Mouse (Mus musculus) liver, postnatal 0 days (tissue): ENCODE measurements around the gene Igfbp2. TPM values are rescaled to one million over a fixed set of nuclear protein-coding genes. Genes with fewer than 3 reads are reported as not detected.

Experiments used
- ATAC-seq: fragments of 200-750 bp; cut with Nextera tagmentation; 2 replicates; pipeline ENCODE4 v1.8.0; 2017; ENCODE audit warnings: mild to moderate bottlenecking, moderate library complexity
- DNase-seq: peaks from one replicate; pipeline ENCODE4 v3.0.0-alpha.2; 2016
- H3K27ac ChIP-seq: fragments of 300-500 bp; sonication (generic); 2 replicates; pipeline ENCODE4 v1.5.1; 2014; ENCODE audit warnings: antibody characterized with exemption, moderate library complexity, mild to moderate bottlenecking, low read depth
- H3K27me3 ChIP-seq: fragments of 300-500 bp; sonication (generic); 2 replicates; pipeline ENCODE4 v1.6.1; 2014; ENCODE audit warnings: low read length, control low read depth, mixed read lengths; ENCODE audit not compliant: insufficient read depth
- H3K36me3 ChIP-seq: fragments of 300-500 bp; sonication (generic); replicated peaks from 2 replicates; pipeline ENCODE4 v1.6.1; 2014; ENCODE audit warnings: mild to moderate bottlenecking, control low read depth, low read length, moderate library complexity, mixed read lengths; ENCODE audit not compliant: insufficient read depth
- H3K4me1 ChIP-seq: fragments of 300-500 bp; sonication (generic); 2 replicates; pipeline ENCODE4 v1.6.1; 2014; ENCODE audit warnings: antibody characterized with exemption, mild to moderate bottlenecking, control low read depth; ENCODE audit not compliant: insufficient read depth
- H3K4me2 ChIP-seq: fragments of 300-500 bp; sonication (generic); 2 replicates; pipeline ENCODE4 v1.6.1; 2014; ENCODE audit warnings: low read depth, mild to moderate bottlenecking, low read length, moderate library complexity, mixed read lengths
- H3K4me3 ChIP-seq: fragments of 300-500 bp; sonication (generic); 2 replicates; pipeline ENCODE4 v1.5.1; 2014; ENCODE audit warnings: low read depth, low read length
- H3K9ac ChIP-seq: fragments of 300-500 bp; sonication (generic); replicated peaks from 2 replicates; pipeline ENCODE4 v1.6.1; 2014; ENCODE audit warnings: mild to moderate bottlenecking, moderate library complexity
- H3K9me3 ChIP-seq: fragments of 300-500 bp; sonication (generic); 2 replicates; pipeline ENCODE4 v1.6.1; 2016; ENCODE audit warnings: mild to moderate bottlenecking, control low read depth, low read length, mixed read lengths
- CTCF ChIP-seq: sonication (generic); IDR thresholded peaks from 2 replicates; pipeline ENCODE4 v1.5.1; 2016; ENCODE audit warnings: antibody characterized with exemption, low read depth
- EP300 ChIP-seq: IDR thresholded peaks from 2 replicates; pipeline ENCODE4 v1.6.1; 2016; ENCODE audit warnings: antibody characterized with exemption, low read depth, mild to moderate bottlenecking
- WGBS: fragments of 180-500 bp; shearing (Covaris S2); extraction: QIAGEN DNeasy Blood & Tissue Kit; methylation state at CpG from one replicate; pipeline ENCODE4 v1.1.7; 2014; ENCODE audit not compliant: insufficient replicate concordance; 5-methylcytosine and 5-hydroxymethylcytosine counted together
- polyA plus RNA-seq: library from polyadenylated mRNA; unstranded; fragments of >200 nt; fragmentation: Nextera tagmentation; extraction: Ambion mirVana; gene quantifications from 2 replicates; pipeline ENCODE4 v1.2.1, GENCODE M21; 2015

The Igfbp2 gene
- polyA plus RNA-seq, 1 experiment from 2014 or later = 3,364 TPM

- H3K9me3 ChIP-seq = no peaks in the 10 kb centered on the region
- ATAC-seq (no peak), DNase-seq (no peak)
- no peaks in the 10 kb centered on the region for H3K36me3 ChIP-seq
- peaks cover 10% of the 10 kb centered on the region; the same call in 1 of the 2 replicates for H3K4me1 ChIP-seq
- H3K27me3 ChIP-seq = peaks cover 17% of the 10 kb centered on the region
- TF ChIP-seq CTCF (no peak), EP300 (no peak)
- H3K4me2 ChIP-seq = no peak overlapping the region
- no peak overlapping the region for H3K9ac ChIP-seq
- H3K27ac ChIP-seq = no peak overlapping the region
- H3K4me3 ChIP-seq = no peak overlapping the region
- 66% methylated on average over 5 of the region's 5 CpGs for WGBS
These were observed 42.1 kb downstream of the Igfbp2 start for GRCm38 (mm10) chr1:72866417-72866816.

GRCm38 (mm10) chr1:72867346-72867745, 43.0 kb downstream of the Igfbp2 start:
- no peak for TF ChIP-seq CTCF
- no peak for TF ChIP-seq EP300
- H3K9ac ChIP-seq = no peak overlapping the region

DNA sequence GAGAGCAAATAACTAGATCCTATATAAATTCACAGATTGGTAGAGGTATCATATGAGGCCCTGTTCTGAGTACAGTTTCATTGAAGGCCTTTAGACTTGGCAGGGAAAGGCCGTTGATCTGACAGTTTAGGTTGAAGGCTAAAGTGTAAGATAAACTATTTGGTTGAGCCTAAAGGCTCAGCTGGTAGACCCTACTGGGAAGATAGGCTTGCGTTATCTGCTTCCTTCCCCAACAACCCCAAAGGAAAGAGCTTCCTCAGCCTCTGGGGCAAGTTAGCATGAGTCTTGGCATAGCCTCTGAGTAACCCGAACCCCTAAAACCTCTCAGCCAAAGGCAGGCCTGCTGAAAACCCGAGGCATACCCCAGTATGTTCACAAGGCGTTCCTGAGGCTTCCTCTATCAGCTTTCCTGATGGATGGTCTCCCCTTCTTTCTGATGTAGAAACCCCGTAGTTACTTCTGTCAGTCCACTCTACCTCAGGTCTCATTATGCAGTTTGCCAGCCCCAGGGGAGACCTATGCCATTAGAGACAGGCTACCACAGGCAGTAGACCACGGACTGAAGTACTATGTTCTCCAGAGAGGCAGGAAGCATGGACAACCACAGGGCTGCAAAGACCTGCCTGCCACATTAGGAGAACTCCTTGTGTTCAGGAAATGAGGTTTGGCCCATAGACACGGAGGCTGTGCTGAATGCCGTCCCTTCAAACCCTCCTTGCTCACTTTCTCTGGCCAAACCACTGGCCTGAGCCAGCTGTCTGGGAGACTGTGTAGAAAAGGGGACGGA, 44.3 kb downstream of the Igfbp2 start:
- Histone ChIP-seq H3K36me3 (no peaks in the 10 kb centered on the region), H3K4me1 (peaks cover 17% of the 10 kb centered on the region), H3K27ac (no peak overlapping the region), H3K9me3 (no peaks in the 10 kb centered on the region), H3K27me3 (peaks cover 38% of the 10 kb centered on the region), H3K4me3 (no peak overlapping the region), H3K9ac (no peak overlapping the region), H3K4me2 (no peak overlapping the region)
- 41% methylated on average over 10 of the region's 10 CpGs for WGBS
- TF ChIP-seq EP300 = no peak
- DNase-seq = no peak
- no peak for ATAC-seq

More at GRCm38 (mm10) chr1:72867346-72867745, 43.0 kb downstream of the Igfbp2 start:
- Histone ChIP-seq H3K4me1 (peaks cover 15% of the 10 kb centered on the region), H3K27ac (no peak overlapping the region), H3K4me2 (no peak overlapping the region), H3K4me3 (no peak overlapping the region), H3K36me3 (no peaks in the 10 kb centered on the region), H3K9me3 (no peaks in the 10 kb centered on the region), H3K27me3 (peaks cover 25% of the 10 kb centered on the region)
- ATAC-seq (no peak), DNase-seq (no peak)
- 54% methylated on average over 1 of the region's 1 CpGs for WGBS

DNA sequence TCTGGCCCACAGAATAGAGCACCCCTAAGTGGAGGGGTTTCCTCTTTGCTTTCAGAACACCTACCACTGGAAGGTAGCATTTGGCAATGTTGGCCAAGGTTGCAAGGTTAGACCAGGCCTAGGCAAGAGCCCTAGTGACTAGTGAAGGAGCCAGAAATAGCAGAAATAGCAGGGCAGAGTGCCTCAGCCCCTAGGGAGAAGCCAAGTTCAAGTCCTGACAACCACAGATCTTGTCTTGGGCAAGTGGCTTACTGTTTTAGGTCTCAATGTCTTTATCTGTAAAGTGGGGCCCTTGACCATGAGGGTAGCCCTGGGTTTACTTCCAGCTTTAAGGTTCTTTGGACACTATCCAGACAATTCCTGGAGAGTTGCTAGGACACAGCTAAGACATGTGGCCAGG, 45.0 kb downstream of the Igfbp2 start:
- H3K4me2 ChIP-seq = no peak overlapping the region
- TF ChIP-seq CTCF = no peak
- no peak for TF ChIP-seq EP300
- peaks cover 44% of the 10 kb centered on the region for H3K27me3 ChIP-seq
- H3K36me3 ChIP-seq = no peaks in the 10 kb centered on the region
- H3K4me3 ChIP-seq = no peak overlapping the region
- ATAC-seq (no peak), DNase-seq (no peak)
- H3K4me1 ChIP-seq = peaks cover 19% of the 10 kb centered on the region
- no peaks in the 10 kb centered on the region for H3K9me3 ChIP-seq
- H3K27ac ChIP-seq = no peak overlapping the region
- no peak overlapping the region for H3K9ac ChIP-seq

GRCm38 (mm10) chr1:72869681-72870614, 45.6 kb downstream of the Igfbp2 start:
- no peaks in the 10 kb centered on the region for H3K36me3 ChIP-seq
- no peak overlapping the region for H3K9ac ChIP-seq
- peak overlapping the region; percentile 64 for H3K4me2 ChIP-seq
- peaks cover 21% of the 10 kb centered on the region for H3K4me1 ChIP-seq
- no peak for TF ChIP-seq CTCF
- TF ChIP-seq EP300 = no peak
- no peak overlapping the region for H3K27ac ChIP-seq
- no peaks in the 10 kb centered on the region for H3K9me3 ChIP-seq
- peak; percentile 51 for ATAC-seq
- 8% methylated on average over 22 of the region's 22 CpGs for WGBS
- peaks cover 51% of the 10 kb centered on the region for H3K27me3 ChIP-seq
- peak; percentile 71 for DNase-seq
- peak overlapping the region; percentile 34 for H3K4me3 ChIP-seq

- Histone ChIP-seq H3K9ac (no peak overlapping the region), H3K9me3 (no peaks in the 10 kb centered on the region), H3K4me2 (peak overlapping the region; percentile 64), H3K36me3 (no peaks in the 10 kb centered on the region), H3K27me3 (peaks cover 59% of the 10 kb centered on the region), H3K4me1 (peaks cover 21% of the 10 kb centered on the region), H3K27ac (no peak overlapping the region), H3K4me3 (peak overlapping the region; percentile 34)
- ATAC-seq (peak; percentile 64), DNase-seq (peak; percentile 66)
- TF ChIP-seq CTCF = no peak
- no peak for TF ChIP-seq EP300
- under 1% methylated on average over 20 of the region's 20 CpGs for WGBS
These were observed 46.5 kb downstream of the Igfbp2 start for GRCm38 (mm10) chr1:72870615-72871336.
